Mouse (Mus musculus): ENCODE results near the gene Wnt3. TPM values are rescaled to one million over a fixed set of nuclear protein-coding genes. Genes with fewer than 3 reads are reported as not detected.

Gene Wnt3
- total and polyA plus RNA-seq, 2 experiments from 2014 or later, result 11.1 to 12.5 TPM

DNA sequence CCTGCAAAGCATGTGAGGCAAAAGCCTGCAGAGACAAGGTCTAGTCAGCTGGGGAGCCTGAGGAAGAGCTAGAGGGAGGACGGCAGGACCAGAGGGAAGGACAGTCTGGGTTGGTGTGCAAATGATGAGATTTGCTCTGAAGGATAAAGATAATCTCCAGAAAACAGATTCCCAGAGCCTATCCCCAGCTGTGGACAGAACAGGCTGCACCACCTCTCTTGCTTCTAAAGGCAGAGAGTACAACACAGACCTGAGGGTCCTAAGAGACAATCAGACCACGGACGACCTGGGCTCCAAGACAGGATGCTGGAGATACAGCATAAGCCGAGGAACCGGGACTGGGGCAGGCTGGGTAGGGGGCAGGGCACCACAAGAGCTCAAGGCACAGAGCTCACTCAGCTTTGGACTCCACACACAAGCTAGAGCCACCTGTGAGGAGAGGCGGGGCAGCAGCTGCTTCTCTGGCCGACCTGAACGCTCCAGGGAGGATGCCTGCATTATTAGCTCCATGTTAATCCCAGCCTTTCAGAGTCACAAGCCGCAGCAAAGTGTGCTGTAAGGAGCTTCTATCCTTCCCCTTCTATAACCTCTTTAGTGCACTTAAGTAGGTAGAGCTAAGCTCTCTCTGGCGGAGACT, 79.5 kb downstream of the Wnt3 start:
- ATAC-seq, result no peak
- H3K9ac ChIP-seq (replicated peaks; ENCODE audit: low read length), result no peak overlapping the region

DNA sequence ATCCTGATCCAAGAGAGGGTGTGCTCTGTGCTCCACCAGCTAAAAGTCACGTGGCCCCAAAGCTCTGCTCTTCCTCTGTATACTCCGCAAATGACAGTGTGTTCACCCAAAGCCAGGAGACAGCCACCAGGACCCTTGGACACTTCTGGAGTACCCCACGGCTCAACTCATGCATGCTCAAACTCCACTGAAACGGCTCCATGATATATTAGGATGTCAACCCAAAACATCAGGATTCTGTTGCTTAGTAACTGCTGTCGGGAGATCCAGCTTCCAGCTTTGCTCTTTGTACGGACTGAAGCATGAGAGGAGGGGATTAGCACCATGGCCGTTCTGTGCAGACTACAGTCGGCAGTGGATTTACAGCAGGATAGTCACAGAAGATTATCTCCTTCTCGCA, 80.3 kb downstream of the Wnt3 start:
- H3K27ac ChIP-seq, result peak overlapping the region; percentile 36; the same call in 1 of the 2 replicates
- H3K4me1 ChIP-seq (ENCODE audit: insufficient read depth, low read length), result no peaks in the 10 kb centered on the region
- H3K36me3 ChIP-seq (ENCODE audit: insufficient read depth, low read length), result peaks cover 31% of the 10 kb centered on the region
- 26% methylated on average over 9 of the region's 9 CpGs for WGBS
- no peak overlapping the region; the same call in 1 of the 2 replicates for H3K4me2 ChIP-seq (ENCODE audit: low read depth, low read length)
- no peak for TF ChIP-seq CTCF (IDR thresholded peaks at IDR 0.05; ENCODE audit: low read depth)
- H3K27me3 ChIP-seq (ENCODE audit: insufficient read depth, low read length), result no peaks in the 10 kb centered on the region
- no peaks in the 10 kb centered on the region for H3K9me3 ChIP-seq (ENCODE audit: low read length)
- H3K9ac ChIP-seq (replicated peaks; ENCODE audit: low read length), result no peak overlapping the region
- DNase-seq (ENCODE audit: low spot score), result peak; percentile 49
- no peak overlapping the region for H3K4me3 ChIP-seq (ENCODE audit: low read length)
- peak; percentile 66; the same call in 1 of the 2 replicates for ATAC-seq

More for the DNA sequence above, 79.5 kb downstream of the Wnt3 start:
- Histone ChIP-seq H3K27me3 (ENCODE audit: insufficient read depth, low read length) (no peaks in the 10 kb centered on the region), H3K4me2 (ENCODE audit: low read depth, low read length) (no peak overlapping the region), H3K27ac (peak overlapping the region; percentile 26; the same call in 1 of the 2 replicates), H3K4me1 (ENCODE audit: insufficient read depth, low read length) (no peaks in the 10 kb centered on the region), H3K36me3 (ENCODE audit: insufficient read depth, low read length) (peaks cover 28% of the 10 kb centered on the region), H3K9me3 (ENCODE audit: low read length) (no peaks in the 10 kb centered on the region), H3K4me3 (ENCODE audit: low read length) (no peak overlapping the region)
- 33% methylated on average over 10 of the region's 10 CpGs for WGBS
- DNase-seq (ENCODE audit: low spot score), result peak; percentile 8
- no peak for TF ChIP-seq CTCF (IDR thresholded peaks at IDR 0.05; ENCODE audit: low read depth)

DNA sequence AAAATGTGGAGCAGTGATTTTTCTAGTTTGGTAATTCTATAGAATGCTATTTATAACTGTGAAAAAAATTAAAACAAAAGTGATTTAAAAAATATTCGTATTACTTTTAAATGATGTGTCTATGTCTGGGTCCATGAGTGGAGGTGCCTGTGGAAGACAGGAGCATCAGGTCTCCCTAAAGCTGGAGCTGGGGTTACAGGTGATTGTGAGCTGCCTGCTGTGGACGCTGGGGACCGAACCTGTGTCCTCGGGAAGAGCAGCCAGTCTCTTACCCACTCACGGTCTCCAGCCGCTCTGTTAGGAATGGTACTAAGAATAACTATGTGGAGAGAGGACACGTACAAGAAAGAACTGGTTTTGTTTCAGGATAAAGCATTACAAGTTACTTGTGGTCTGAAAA, 82.7 kb downstream of the Wnt3 start:
- no peaks in the 10 kb centered on the region for H3K27me3 ChIP-seq (ENCODE audit: insufficient read depth, low read length)
- no peak overlapping the region for H3K4me3 ChIP-seq (ENCODE audit: low read length)
- 94% methylated on average over 7 of the region's 7 CpGs for WGBS
- ATAC-seq (no peak), DNase-seq (ENCODE audit: low spot score) (no peak)
- no peak for TF ChIP-seq CTCF (IDR thresholded peaks at IDR 0.05; ENCODE audit: low read depth)
- no peaks in the 10 kb centered on the region for H3K9me3 ChIP-seq (ENCODE audit: low read length)
- H3K27ac ChIP-seq, result no peak overlapping the region
- H3K36me3 ChIP-seq (ENCODE audit: insufficient read depth, low read length), result peaks cover 40% of the 10 kb centered on the region
- H3K4me1 ChIP-seq (ENCODE audit: insufficient read depth, low read length), result no peaks in the 10 kb centered on the region
- no peak overlapping the region for H3K4me2 ChIP-seq (ENCODE audit: low read depth, low read length)
- H3K9ac ChIP-seq (replicated peaks; ENCODE audit: low read length), result no peak overlapping the region

DNA sequence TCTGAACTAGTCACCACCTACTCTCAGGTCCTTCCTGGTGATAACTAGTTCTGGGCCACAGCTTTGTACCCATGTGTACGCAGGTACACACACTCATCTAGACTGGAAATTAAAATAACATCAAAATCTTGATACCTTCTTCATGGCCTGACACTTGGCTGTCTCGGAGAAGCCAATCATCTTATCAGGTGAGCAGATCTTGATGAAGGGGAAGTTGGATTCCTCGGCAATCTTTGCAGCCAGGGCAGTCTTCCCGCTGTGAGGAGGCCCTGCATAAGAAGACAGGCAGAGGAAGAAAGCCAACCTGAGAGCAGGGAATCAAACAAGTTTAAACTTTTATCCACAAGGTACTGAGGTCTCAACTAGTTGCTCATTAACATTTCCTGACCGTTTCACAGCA, 84.8 kb downstream of the Wnt3 start:
- ATAC-seq, result no peak
- no peaks in the 10 kb centered on the region for H3K27me3 ChIP-seq (ENCODE audit: insufficient read depth, low read length)
- H3K27ac ChIP-seq, result no peak overlapping the region
- no peaks in the 10 kb centered on the region for H3K9me3 ChIP-seq (ENCODE audit: low read length)
- H3K4me1 ChIP-seq (ENCODE audit: insufficient read depth, low read length), result no peaks in the 10 kb centered on the region
- H3K4me2 ChIP-seq (ENCODE audit: low read depth, low read length), result no peak overlapping the region
- DNase-seq (ENCODE audit: low spot score), result no peak
- no peak for TF ChIP-seq CTCF (IDR thresholded peaks at IDR 0.05; ENCODE audit: low read depth)
- no peak overlapping the region for H3K9ac ChIP-seq (replicated peaks; ENCODE audit: low read length)
- H3K36me3 ChIP-seq (ENCODE audit: insufficient read depth, low read length), result peaks cover 40% of the 10 kb centered on the region
- no peak overlapping the region for H3K4me3 ChIP-seq (ENCODE audit: low read length)
- 58% methylated on average over 5 of the region's 5 CpGs for WGBS

DNA sequence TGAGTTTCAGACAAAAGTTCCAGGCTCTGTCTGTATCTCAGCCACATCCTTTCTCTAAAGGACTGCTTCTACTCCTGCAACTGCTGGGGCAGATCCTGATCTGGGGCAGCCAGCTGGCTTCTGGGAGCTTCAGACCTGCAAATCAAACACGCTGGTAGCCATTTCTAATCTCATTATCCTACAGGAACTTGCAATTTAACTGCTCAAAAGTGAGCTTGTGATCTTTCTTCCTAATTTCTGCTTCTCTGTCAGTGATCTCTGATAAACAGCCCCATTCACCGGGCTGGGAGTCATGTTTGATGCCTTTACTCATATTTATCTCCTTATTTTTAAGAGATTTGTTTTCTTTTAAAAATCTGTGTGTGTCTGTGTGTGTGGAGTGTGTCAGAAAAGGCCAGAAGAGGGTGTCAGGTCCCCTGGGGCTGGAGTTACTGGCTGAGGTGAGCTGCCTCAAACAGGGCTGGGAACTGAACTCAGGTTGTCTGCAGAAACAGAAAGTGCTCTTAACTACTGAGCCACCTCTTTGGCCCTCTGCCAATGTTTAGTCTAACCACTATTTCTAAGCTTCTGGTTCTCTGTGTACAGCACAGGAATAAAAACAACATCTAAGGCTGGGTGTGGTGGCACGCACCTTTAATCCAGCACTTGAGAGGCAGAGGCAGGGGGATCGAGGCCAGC, 86.1 kb downstream of the Wnt3 start:
- 83% methylated on average over 4 of the region's 4 CpGs for WGBS
- H3K9ac ChIP-seq (replicated peaks; ENCODE audit: low read length), result no peak overlapping the region
- no peaks in the 10 kb centered on the region for H3K4me1 ChIP-seq (ENCODE audit: insufficient read depth, low read length)
- no peak for TF ChIP-seq CTCF (IDR thresholded peaks at IDR 0.05; ENCODE audit: low read depth)
- no peak overlapping the region for H3K4me2 ChIP-seq (ENCODE audit: low read depth, low read length)
- DNase-seq (ENCODE audit: low spot score), result peak; percentile 9
- H3K4me3 ChIP-seq (ENCODE audit: low read length), result no peak overlapping the region
- no peak overlapping the region for H3K27ac ChIP-seq
- H3K9me3 ChIP-seq (ENCODE audit: low read length), result no peaks in the 10 kb centered on the region
- ATAC-seq, result no peak
- H3K27me3 ChIP-seq (ENCODE audit: insufficient read depth, low read length), result no peaks in the 10 kb centered on the region
- H3K36me3 ChIP-seq (ENCODE audit: insufficient read depth, low read length), result peaks cover 40% of the 10 kb centered on the region; the same call in 1 of the 2 replicates

DNA sequence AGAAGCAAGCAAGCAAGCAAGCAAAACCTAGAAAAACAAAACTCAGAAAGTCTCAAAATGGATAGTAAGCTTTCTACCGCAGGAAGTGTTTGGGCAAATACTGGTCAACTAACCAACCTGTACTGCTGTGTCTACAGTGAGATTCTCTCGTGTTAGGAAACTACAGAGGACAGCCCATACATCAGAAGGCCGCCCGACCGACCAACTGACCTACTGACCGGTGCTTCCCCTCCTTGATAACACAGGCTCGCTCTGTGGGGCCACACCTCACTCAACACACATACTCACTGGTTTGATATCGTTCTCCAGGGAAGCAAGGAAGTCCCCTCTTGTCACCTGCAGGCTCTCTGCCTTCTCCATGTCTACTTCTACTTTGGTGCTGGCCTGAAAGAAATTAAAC, 89.0 kb downstream of the Wnt3 start:
- Histone ChIP-seq H3K27ac (no peak overlapping the region), H3K4me2 (ENCODE audit: low read depth, low read length) (no peak overlapping the region), H3K9ac (replicated peaks; ENCODE audit: low read length) (no peak overlapping the region), H3K4me1 (ENCODE audit: insufficient read depth, low read length) (no peaks in the 10 kb centered on the region), H3K27me3 (ENCODE audit: insufficient read depth, low read length) (no peaks in the 10 kb centered on the region), H3K9me3 (ENCODE audit: low read length) (no peaks in the 10 kb centered on the region), H3K36me3 (ENCODE audit: insufficient read depth, low read length) (peaks cover 30% of the 10 kb centered on the region; the same call in 1 of the 2 replicates), H3K4me3 (ENCODE audit: low read length) (no peak overlapping the region)
- no peak for TF ChIP-seq CTCF (IDR thresholded peaks at IDR 0.05; ENCODE audit: low read depth)
- ATAC-seq (no peak), DNase-seq (ENCODE audit: low spot score) (no peak)
- 95% methylated on average over 8 of the region's 8 CpGs for WGBS

DNA sequence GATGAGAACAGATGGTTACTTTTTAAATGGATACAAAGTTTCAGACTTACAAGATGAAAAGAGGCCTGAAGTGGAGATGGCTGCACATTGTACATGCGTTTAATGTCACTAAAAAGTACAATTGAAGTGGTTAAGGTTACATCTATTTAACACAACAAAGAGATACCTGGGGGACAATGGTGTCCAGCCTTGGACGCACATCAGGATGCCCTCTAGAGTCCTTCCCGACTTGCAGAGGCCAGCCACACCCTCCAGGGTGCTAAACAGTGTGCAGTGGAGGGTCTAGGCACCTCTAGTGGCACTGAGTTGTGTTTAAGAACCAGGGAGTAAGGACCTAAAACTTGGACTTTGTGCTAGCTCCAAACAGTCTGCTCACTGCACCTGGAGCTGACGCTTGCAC, 90.5 kb downstream of the Wnt3 start:
- no peaks in the 10 kb centered on the region for H3K4me1 ChIP-seq (ENCODE audit: insufficient read depth, low read length)
- no peak overlapping the region for H3K9ac ChIP-seq (replicated peaks; ENCODE audit: low read length)
- ATAC-seq (no peak), DNase-seq (ENCODE audit: low spot score) (no peak)
- no peaks in the 10 kb centered on the region for H3K27me3 ChIP-seq (ENCODE audit: insufficient read depth, low read length)
- TF ChIP-seq CTCF (IDR thresholded peaks at IDR 0.05; ENCODE audit: low read depth), result no peak
- H3K9me3 ChIP-seq (ENCODE audit: low read length), result no peaks in the 10 kb centered on the region
- WGBS, result 77% methylated on average over 4 of the region's 4 CpGs
- no peak overlapping the region for H3K4me3 ChIP-seq (ENCODE audit: low read length)
- no peak overlapping the region for H3K27ac ChIP-seq
- H3K36me3 ChIP-seq (ENCODE audit: insufficient read depth, low read length), result peaks cover 20% of the 10 kb centered on the region; the same call in 1 of the 2 replicates
- H3K4me2 ChIP-seq (ENCODE audit: low read depth, low read length), result no peak overlapping the region
